Comparison of ENCODE assay signal across 8 mouse cellular contexts in genomic region chr13:83731481-83732006, GRCm38 (mm10).
DNase-seq lines count a peak whose midpoint lies in the region; ATAC-seq and TF ChIP-seq lines count a peak whose summit lies in the region.

No protein-coding gene starts in this region.

- H3K36me3 ChIP-seq in heart, embryonic 12.5 days = no peaks in the 10 kb centered on the region
- H3K36me3 ChIP-seq in CH12.LX (replicated peaks in 1 of 2; ENCODE audit: control insufficient read depth in 1 of 2, insufficient read depth in 1 of 2, low read length in 1 of 2) = peaks cover 0 to 30% of the 10 kb centered on the region in 2 experiments
- peaks cover 22% of the 10 kb centered on the region for H3K36me3 ChIP-seq in forebrain, embryonic 12.5 days (replicated peaks)
- no peaks in the 10 kb centered on the region for H3K36me3 ChIP-seq in liver, embryonic 14.5 days (replicated peaks; ENCODE audit: control insufficient read depth, insufficient read depth, low read depth)

- no peak for DNase-seq in heart, postnatal 25 days (ENCODE audit: low spot score)
- no peak for DNase-seq in CH12.LX (ENCODE audit: extremely low read depth)
- no peak for DNase-seq in liver, embryonic 14.5 days (ENCODE audit: low read depth in 3 of 3, low spot score in 3 of 3)
- no peak for DNase-seq in embryo, embryonic 10.5 days (ENCODE audit: low spot score)
- DNase-seq in gastrocnemius, postnatal 36 days = no peak

- ATAC-seq in heart, embryonic 12.5 days (ENCODE audit: insufficient number of reproducible peaks, low FRiP score) = no peak
- no peak for ATAC-seq in forebrain, embryonic 12.5 days (ENCODE audit: low FRiP score)
- ATAC-seq in liver, embryonic 14.5 days (ENCODE audit: insufficient read depth) = no peak
- ATAC-seq in CD4-positive, CD25-positive, alpha-beta regulatory T cell, adult 4 months = no peak

- no peak for TF ChIP-seq RAD21 in CH12.LX (IDR thresholded peaks at IDR 0.05; ENCODE audit: low read depth, low read length)

- TF ChIP-seq CTCF in CH12.LX (conservative IDR thresholded peaks at IDR 0.05 in 1 of 2, IDR thresholded peaks at IDR 0.05 in 1 of 2; ENCODE audit: low read depth in 2 of 2, low read length in 2 of 2) = no peak
- TF ChIP-seq CTCF in liver, embryonic 14.5 days (IDR thresholded peaks at IDR 0.05; ENCODE audit: low read depth) = no peak

- H3K27ac ChIP-seq in heart, embryonic 12.5 days (ENCODE audit: poor library complexity, severe bottlenecking) = peak overlapping the region; percentile 84; the same call in 1 of the 2 replicates
- peak overlapping the region; percentile 41 for H3K27ac ChIP-seq in CH12.LX (ENCODE audit: insufficient read depth, low read depth)
- H3K27ac ChIP-seq in forebrain, embryonic 12.5 days = peak overlapping the region; percentile 100
- no peak overlapping the region for H3K27ac ChIP-seq in liver, embryonic 14.5 days

- peak overlapping the region; percentile 94 for H3K4me2 ChIP-seq in heart, embryonic 12.5 days
- peak overlapping the region; percentile 51 for H3K4me2 ChIP-seq in CH12.LX (ENCODE audit: insufficient read depth, low read depth, poor library complexity, severe bottlenecking)
- H3K4me2 ChIP-seq in forebrain, embryonic 12.5 days = peak overlapping the region; percentile 73
- peak overlapping the region; percentile 63 for H3K4me2 ChIP-seq in liver, embryonic 14.5 days (ENCODE audit: low read depth)

- TF ChIP-seq POLR2A in CH12.LX (IDR thresholded peaks at IDR 0.05; ENCODE audit: low read depth, low read length) = no peak

- dilution Hi-C loops in CH12.LX (cut with MboI; ENCODE audit: extremely low pct_ligation_motif_present, extremely low pct_unique_long_range_greater_than_20kb, low sequenced_read_pairs) = no loop called here

- H3K4me3 ChIP-seq in heart, embryonic 12.5 days = peak overlapping the region; percentile 77
- peak overlapping the region; percentile 25 to 56 (median 53) for H3K4me3 ChIP-seq in CH12.LX (replicated peaks in 1 of 3; ENCODE audit: low read depth in 2 of 3, low read length in 2 of 3, poor library complexity in 1 of 3)
- peak overlapping the region; percentile 87 for H3K4me3 ChIP-seq in forebrain, embryonic 12.5 days (replicated peaks)
- peak overlapping the region in 1 of 2 experiments; percentile 51; a peak in 2 of 4 replicates for H3K4me3 ChIP-seq in liver, embryonic 14.5 days (ENCODE audit: insufficient read depth in 1 of 2, low read depth in 2 of 2, low read length in 2 of 2)

- intact Hi-C loops in heart, postnatal 25 days (cut with DNase I) = loop anchor here (10.0 kb wide), 1 partner anchor 493 kb away; the partner anchor contains the start of gene Tmem161b
- intact Hi-C loops in gastrocnemius, postnatal 36 days (cut with DNase I) = no loop called here

- in situ Hi-C loops in CH12.LX (cut with MboI; ENCODE audit: low pct_ligation_motif_present, low pct_unique_long_range_greater_than_20kb, low sequenced_read_pairs) = loop anchor here (10.0 kb wide), 1 partner anchor 613 kb away; no protein-coding TSS in a partner anchor

- WGBS in heart, embryonic 12.5 days = 0% methylated on average over 8 of the region's 10 CpGs
- WGBS in forebrain, embryonic 12.5 days = under 1% methylated on average over 10 of the region's 10 CpGs
- 2% methylated on average over 8 of the region's 10 CpGs for WGBS in liver, embryonic 14.5 days (ENCODE audit: insufficient replicate concordance)

- H3K79me2 ChIP-seq in CH12.LX (replicated peaks; ENCODE audit: control insufficient read depth, extremely low read depth, insufficient read depth, poor library complexity, severe bottlenecking) = no peaks in the 10 kb centered on the region; the same call in 1 of the 2 replicates

- peaks cover 27% of the 10 kb centered on the region for H3K4me1 ChIP-seq in heart, embryonic 12.5 days (replicated peaks)
- peaks cover 0 to 2% of the 10 kb centered on the region in 2 experiments; a peak in 1 of 4 replicates for H3K4me1 ChIP-seq in CH12.LX (ENCODE audit: control insufficient read depth in 1 of 2, insufficient read depth in 2 of 2)
- no peaks in the 10 kb centered on the region for H3K4me1 ChIP-seq in forebrain, embryonic 12.5 days
- H3K4me1 ChIP-seq in liver, embryonic 14.5 days (replicated peaks; ENCODE audit: control insufficient read depth in 2 of 2, insufficient read depth in 2 of 2, low read length in 1 of 2) = no peaks in the 10 kb centered on the region

- no peaks in the 10 kb centered on the region for H3K9me3 ChIP-seq in heart, embryonic 12.5 days (replicated peaks)
- peaks cover 11% of the 10 kb centered on the region for H3K9me3 ChIP-seq in CH12.LX (replicated peaks; ENCODE audit: low read length)
- no peaks in the 10 kb centered on the region for H3K9me3 ChIP-seq in forebrain, embryonic 12.5 days
- no peaks in the 10 kb centered on the region for H3K9me3 ChIP-seq in liver, embryonic 14.5 days (ENCODE audit: control insufficient read depth, low read length)

- H3K9ac ChIP-seq in heart, embryonic 12.5 days = peak overlapping the region; percentile 89
- H3K9ac ChIP-seq in CH12.LX (ENCODE audit: insufficient read depth, low read depth) = peak overlapping the region; percentile 80
- peak overlapping the region; percentile 100 for H3K9ac ChIP-seq in forebrain, embryonic 12.5 days
- no peak overlapping the region for H3K9ac ChIP-seq in liver, embryonic 14.5 days (replicated peaks)

- peaks cover 54% of the 10 kb centered on the region for H3K27me3 ChIP-seq in heart, embryonic 12.5 days (replicated peaks)
- H3K27me3 ChIP-seq in CH12.LX (replicated peaks) = no peaks in the 10 kb centered on the region
- no peaks in the 10 kb centered on the region for H3K27me3 ChIP-seq in forebrain, embryonic 12.5 days
- H3K27me3 ChIP-seq in liver, embryonic 14.5 days (ENCODE audit: control insufficient read depth, insufficient read depth, low read length) = peaks cover 83% of the 10 kb centered on the region

- TF ChIP-seq EP300 in CH12.LX (IDR thresholded peaks at IDR 0.05; ENCODE audit: low read length) = no peak
- no peak for TF ChIP-seq EP300 in liver, embryonic 14.5 days (IDR thresholded peaks at IDR 0.05; ENCODE audit: low read depth)

TF ChIP-seq in CH12.LX, 34 proteins besides CTCF, POLR2A, EP300 and RAD21:
- TF ChIP-seq MAZ (IDR thresholded peaks at IDR 0.05; ENCODE audit: low read depth, low read length) = peak; percentile 49; the same call in 1 of the 2 replicates
- no peak for TF ChIP-seq SMC3 (IDR thresholded peaks at IDR 0.05; ENCODE audit: low read depth, low read length)
- no peak for TF ChIP-seq MYC (IDR thresholded peaks at IDR 0.05; ENCODE audit: low read depth, low read length)
- no peak for TF ChIP-seq E2F4 (IDR thresholded peaks at IDR 0.05; ENCODE audit: insufficient replicate concordance, low read depth, low read length)
- no peak for TF ChIP-seq ZC3H11A (IDR thresholded peaks at IDR 0.05; ENCODE audit: low read depth, low read length)
TF ChIP-seq in CH12.LX: peak in this region for 1.
